Mouse (Mus musculus): Measurements from ENCODE around the gene Elp5. TPM values are rescaled to one million over a fixed set of nuclear protein-coding genes. Genes with fewer than 3 reads are reported as not detected.

Gene Elp5
- polyA plus RNA-seq, 2 experiments, result 101 to 122 TPM

DNA sequence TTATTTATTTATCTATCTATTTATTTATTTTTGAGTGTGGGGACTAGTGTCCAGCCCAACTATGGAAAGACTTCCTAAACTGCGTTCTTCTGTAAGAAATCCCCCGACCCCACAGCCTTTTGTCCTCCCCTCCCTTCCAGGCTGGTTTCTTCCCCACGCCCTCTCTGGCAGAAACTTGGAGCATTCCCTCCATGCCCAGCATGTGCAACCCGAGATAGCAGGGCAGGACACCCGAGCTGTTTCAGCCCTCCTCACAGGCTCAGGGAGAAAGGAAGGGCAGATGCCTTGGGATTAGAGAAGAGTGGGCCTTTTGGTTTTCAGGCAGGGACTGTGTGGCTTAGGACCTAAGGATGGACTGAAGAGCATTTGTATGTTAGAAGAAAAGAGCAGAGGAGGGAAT, 560 bp upstream of the Elp5 start:
- peak overlapping the region; percentile 88 for H3K4me2 ChIP-seq (replicated peaks; ENCODE audit: low read depth, low read length, severe bottlenecking)
- no peak for DNase-seq (ENCODE audit: low spot score)
- no peaks in the 10 kb centered on the region for H3K27me3 ChIP-seq (ENCODE audit: control insufficient read depth, insufficient read depth, low read length)
- peaks cover 19% of the 10 kb centered on the region for H3K4me1 ChIP-seq (ENCODE audit: control insufficient read depth, insufficient read depth, low read length)
- ATAC-seq (ENCODE audit: low FRiP score, low read depth), result no peak
- 32% methylated on average over 5 of the region's 5 CpGs for WGBS
- H3K27ac ChIP-seq (replicated peaks; ENCODE audit: low read depth, low read length), result no peak overlapping the region
- no peaks in the 10 kb centered on the region for H3K9me3 ChIP-seq (ENCODE audit: control insufficient read depth, low read length)
- peak overlapping the region; percentile 99 for H3K4me3 ChIP-seq (replicated peaks; ENCODE audit: low read length)
- H3K36me3 ChIP-seq (ENCODE audit: control insufficient read depth, insufficient read depth, low read length), result peaks cover 41% of the 10 kb centered on the region
- H3K9ac ChIP-seq (ENCODE audit: low read depth, low read length, severe bottlenecking), result peak overlapping the region; percentile 96
- no peak for TF ChIP-seq POLR2A (IDR thresholded peaks at IDR 0.05; ENCODE audit: borderline replicate concordance, extremely low read depth, insufficient read depth, insufficient read length)

GRCm38 (mm10) chr11:69981141-69981762, 1.1 kb downstream of the Elp5 start, which contains the start of gene Ctdnep1:
Gene Ctdnep1 (plus strand): TSS chr11:69981156.
- 0% methylated on average over 36 of the region's 43 CpGs for WGBS
- no peaks in the 10 kb centered on the region for H3K27me3 ChIP-seq (ENCODE audit: control insufficient read depth, insufficient read depth, low read length)
- peaks cover 34% of the 10 kb centered on the region for H3K36me3 ChIP-seq (ENCODE audit: control insufficient read depth, insufficient read depth, low read length)
- ATAC-seq (ENCODE audit: low FRiP score, low read depth), result no peak
- H3K9ac ChIP-seq (ENCODE audit: low read depth, low read length, severe bottlenecking), result peak within 1 kb of the TSS; percentile 96
- H3K4me1 ChIP-seq (ENCODE audit: control insufficient read depth, insufficient read depth, low read length), result peaks cover 19% of the 10 kb centered on the region
- no peak for TF ChIP-seq POLR2A (IDR thresholded peaks at IDR 0.05; ENCODE audit: borderline replicate concordance, extremely low read depth, insufficient read depth, insufficient read length)
- H3K27ac ChIP-seq (replicated peaks; ENCODE audit: low read depth, low read length), result peak within 1 kb of the TSS; percentile 97
- DNase-seq (ENCODE audit: low spot score), result no peak
- H3K4me3 ChIP-seq (replicated peaks; ENCODE audit: low read length), result peak within 1 kb of the TSS; percentile 99
- H3K9me3 ChIP-seq (ENCODE audit: control insufficient read depth, low read length), result no peaks in the 10 kb centered on the region
- peak within 1 kb of the TSS; percentile 88 for H3K4me2 ChIP-seq (replicated peaks; ENCODE audit: low read depth, low read length, severe bottlenecking)

DNA sequence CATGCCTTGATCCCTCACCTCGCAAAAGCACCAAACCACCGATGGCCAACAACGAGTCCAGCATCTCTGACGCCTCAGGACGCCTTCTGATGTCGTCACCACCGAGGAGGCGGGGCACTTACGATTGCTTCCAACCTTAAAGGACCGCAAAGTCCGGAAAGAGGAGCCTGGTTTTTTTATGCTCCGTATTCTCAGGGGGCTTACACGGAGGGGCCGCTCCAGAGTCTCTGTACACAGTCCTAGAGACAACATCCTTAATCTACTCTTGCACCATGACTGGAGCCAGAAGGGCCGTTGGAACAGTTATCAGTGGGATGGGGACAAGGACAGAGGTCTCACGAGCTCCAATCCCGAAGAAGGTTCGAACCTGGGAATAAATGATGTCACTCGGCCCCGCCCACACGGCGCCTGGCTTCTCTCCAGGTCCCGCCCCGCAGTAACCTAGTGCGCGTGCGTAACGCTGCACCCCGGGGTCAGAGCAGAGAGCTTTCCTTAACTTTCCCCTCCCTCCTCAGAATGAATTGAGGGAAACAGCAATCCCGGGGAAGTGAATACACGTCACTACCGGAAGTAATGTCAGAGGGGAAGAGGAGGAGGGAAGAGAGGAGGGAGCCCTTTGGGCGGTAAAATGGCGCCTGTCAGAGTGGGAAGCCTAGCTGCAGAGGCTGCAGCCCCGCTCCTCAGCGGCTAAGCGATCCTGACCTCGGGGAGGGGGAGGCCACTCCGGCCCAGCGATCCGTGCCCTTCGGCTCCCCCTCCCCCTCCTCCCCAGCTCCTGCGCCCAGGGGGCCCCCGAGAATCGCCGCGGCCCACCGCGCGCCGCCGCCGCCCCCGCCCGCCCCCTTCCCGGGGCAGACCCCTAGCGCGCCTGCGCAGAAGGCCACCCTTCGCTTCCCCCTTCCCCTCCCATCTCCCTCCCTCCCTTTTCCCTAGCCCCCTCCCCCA, 1.8 kb downstream of the Elp5 start:
- ATAC-seq (ENCODE audit: low FRiP score, low read depth) (peak; percentile 96), DNase-seq (ENCODE audit: low spot score) (peak; percentile 97)
- Histone ChIP-seq H3K4me1 (ENCODE audit: control insufficient read depth, insufficient read depth, low read length) (peaks cover 19% of the 10 kb centered on the region), H3K36me3 (ENCODE audit: control insufficient read depth, insufficient read depth, low read length) (peaks cover 38% of the 10 kb centered on the region), H3K27ac (replicated peaks; ENCODE audit: low read depth, low read length) (peak overlapping the region; percentile 97), H3K9me3 (ENCODE audit: control insufficient read depth, low read length) (no peaks in the 10 kb centered on the region), H3K4me2 (replicated peaks; ENCODE audit: low read depth, low read length, severe bottlenecking) (peak overlapping the region; percentile 88), H3K9ac (ENCODE audit: low read depth, low read length, severe bottlenecking) (peak overlapping the region; percentile 96), H3K4me3 (replicated peaks; ENCODE audit: low read length) (peak overlapping the region; percentile 99), H3K27me3 (ENCODE audit: control insufficient read depth, insufficient read depth, low read length) (no peaks in the 10 kb centered on the region)
- TF ChIP-seq POLR2A (IDR thresholded peaks at IDR 0.05; ENCODE audit: borderline replicate concordance, extremely low read depth, insufficient read depth, insufficient read length), result peak; percentile 90; the same call in 1 of the 2 replicates
- under 1% methylated on average over 37 of the region's 60 CpGs for WGBS

DNA sequence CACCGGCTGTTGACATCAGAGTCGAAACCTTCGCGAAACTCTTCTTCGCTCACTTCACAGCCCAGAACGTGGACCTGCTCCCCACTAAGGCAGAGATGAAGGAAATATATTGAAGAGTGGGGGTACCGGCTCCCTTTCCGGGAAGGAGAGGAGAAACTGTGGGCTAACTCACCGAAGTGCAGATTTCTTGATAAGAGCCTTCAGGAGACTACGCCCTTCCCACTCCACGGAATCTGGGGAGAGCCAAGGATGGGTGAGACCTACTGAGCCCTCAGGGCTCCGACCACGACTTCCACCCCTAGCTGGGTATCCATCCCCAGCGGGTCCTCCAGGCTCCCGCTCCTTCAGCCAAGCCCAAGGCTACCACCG, 2.5 kb downstream of the Elp5 start:
- 3% methylated on average over 16 of the region's 16 CpGs for whole genome bisulfite sequencing
- Histone ChIP-seq H3K4me2 (replicated peaks; ENCODE audit: low read depth, low read length, severe bottlenecking) (peak overlapping the region; percentile 88), H3K27me3 (ENCODE audit: control insufficient read depth, insufficient read depth, low read length) (no peaks in the 10 kb centered on the region), H3K4me3 (replicated peaks; ENCODE audit: low read length) (peak overlapping the region; percentile 99), H3K36me3 (ENCODE audit: control insufficient read depth, insufficient read depth, low read length) (peaks cover 37% of the 10 kb centered on the region), H3K4me1 (ENCODE audit: control insufficient read depth, insufficient read depth, low read length) (peaks cover 19% of the 10 kb centered on the region), H3K9me3 (ENCODE audit: control insufficient read depth, low read length) (no peaks in the 10 kb centered on the region), H3K27ac (replicated peaks; ENCODE audit: low read depth, low read length) (peak overlapping the region; percentile 97), H3K9ac (ENCODE audit: low read depth, low read length, severe bottlenecking) (peak overlapping the region; percentile 96)
- TF ChIP-seq POLR2A (IDR thresholded peaks at IDR 0.05; ENCODE audit: borderline replicate concordance, extremely low read depth, insufficient read depth, insufficient read length), result no peak
- no peak for DNase-seq (ENCODE audit: low spot score)
- ATAC-seq (ENCODE audit: low FRiP score, low read depth), result no peak

- DNase-seq (ENCODE audit: low spot score), result no peak
- H3K9ac ChIP-seq (ENCODE audit: low read depth, low read length, severe bottlenecking), result no peak overlapping the region
- no peak overlapping the region for H3K4me3 ChIP-seq (replicated peaks; ENCODE audit: low read length)
- no peak overlapping the region for H3K27ac ChIP-seq (replicated peaks; ENCODE audit: low read depth, low read length)
- no peak for ATAC-seq (ENCODE audit: low FRiP score, low read depth)
- H3K36me3 ChIP-seq (ENCODE audit: control insufficient read depth, insufficient read depth, low read length), result peaks cover 61% of the 10 kb centered on the region
- H3K4me2 ChIP-seq (replicated peaks; ENCODE audit: low read depth, low read length, severe bottlenecking), result no peak overlapping the region
- peaks cover 6% of the 10 kb centered on the region for H3K4me1 ChIP-seq (ENCODE audit: control insufficient read depth, insufficient read depth, low read length)
- H3K9me3 ChIP-seq (ENCODE audit: control insufficient read depth, low read length), result no peaks in the 10 kb centered on the region
- TF ChIP-seq POLR2A (IDR thresholded peaks at IDR 0.05; ENCODE audit: borderline replicate concordance, extremely low read depth, insufficient read depth, insufficient read length), result no peak
- H3K27me3 ChIP-seq (ENCODE audit: control insufficient read depth, insufficient read depth, low read length), result no peaks in the 10 kb centered on the region
- WGBS, result 93% methylated on average over 4 of the region's 4 CpGs
These were observed 6.0 kb downstream of the Elp5 start for GRCm38 (mm10) chr11:69976271-69976670.
